Mouse (Mus musculus): ENCODE results near the gene Prrt2.

Gene Prrt2

DNA sequence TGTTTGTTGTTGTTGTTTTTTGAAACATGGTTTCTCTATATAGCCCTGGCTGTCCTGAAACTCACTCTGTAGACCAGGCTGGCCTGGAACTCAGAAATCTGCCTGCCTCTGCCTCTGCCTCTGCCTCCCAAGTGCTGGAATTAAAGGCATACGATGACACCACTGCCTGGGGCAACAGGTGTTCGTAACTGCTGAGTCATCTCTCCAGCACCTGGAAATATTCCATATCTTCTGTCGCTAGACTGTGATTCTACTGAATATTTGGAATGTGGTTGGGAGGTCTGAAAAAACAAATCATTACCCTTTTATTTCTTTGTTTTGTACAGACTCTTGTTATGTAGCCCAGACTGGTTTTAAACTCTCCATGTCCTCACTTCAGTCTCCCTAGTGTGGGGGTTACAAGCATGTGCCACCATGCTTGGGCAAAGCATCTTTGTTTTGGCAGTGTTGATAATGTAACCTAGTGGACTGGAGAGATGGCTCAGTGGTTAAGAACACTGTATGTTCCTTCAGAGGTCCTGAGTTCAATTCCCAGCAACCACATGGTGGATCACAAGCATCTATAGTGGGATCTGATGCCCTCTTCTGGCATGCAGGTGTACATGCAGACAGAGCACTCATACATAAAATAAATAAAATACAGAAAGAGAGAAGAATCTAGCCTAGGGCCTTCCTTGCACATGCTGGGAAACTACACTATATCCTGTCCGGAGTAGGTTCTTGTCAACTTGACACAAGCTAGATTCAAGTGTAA, 16.7 kb downstream of the Prrt2 start:
- DNase-seq (ENCODE audit: inconsistent age in 2 of 2, low spot score in 1 of 2), result no peak

DNA sequence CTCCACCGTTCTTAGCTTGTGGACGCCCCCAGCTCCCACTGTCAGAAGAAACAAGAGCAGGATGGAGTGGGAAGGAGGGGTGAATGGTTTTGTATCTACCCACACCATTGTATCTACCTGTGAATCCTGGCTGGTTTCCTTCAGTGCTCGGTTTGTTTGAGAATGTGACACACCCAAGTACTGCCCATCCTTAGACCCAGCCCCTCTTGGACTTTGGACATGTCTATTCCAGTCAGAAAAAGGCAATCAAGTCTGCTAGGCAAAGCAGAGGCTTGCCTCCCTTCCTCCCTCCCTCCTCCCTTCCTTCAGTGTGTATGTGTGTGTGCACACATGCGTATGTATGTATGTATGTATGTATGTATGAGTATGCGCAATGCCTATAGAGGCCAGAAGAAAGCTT, 17.4 kb downstream of the Prrt2 start:
- DNase-seq (ENCODE audit: inconsistent age in 2 of 2, low spot score in 1 of 2), result no peak

DNA sequence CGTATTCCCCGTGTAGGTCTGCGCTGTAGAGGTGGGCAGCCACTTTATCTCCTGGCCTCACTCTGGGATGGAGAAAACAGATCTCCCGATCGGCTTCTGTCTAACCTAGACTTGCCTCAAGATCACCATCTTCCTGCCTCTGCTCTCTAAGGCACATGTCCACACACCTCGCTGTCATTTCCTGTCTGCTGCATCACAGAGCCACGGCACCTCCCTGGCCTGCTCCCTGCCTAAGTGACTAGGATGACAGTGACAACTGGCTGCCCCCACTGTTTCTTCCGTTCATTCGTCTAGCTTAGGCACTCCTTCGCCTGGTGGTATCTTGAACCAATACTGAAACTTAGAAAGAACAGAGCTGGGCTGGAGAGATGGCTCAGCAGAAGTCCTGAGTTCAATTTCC, 21.4 kb downstream of the Prrt2 start:
- no peak for DNase-seq (ENCODE audit: inconsistent age in 2 of 2, low spot score in 1 of 2)

DNA sequence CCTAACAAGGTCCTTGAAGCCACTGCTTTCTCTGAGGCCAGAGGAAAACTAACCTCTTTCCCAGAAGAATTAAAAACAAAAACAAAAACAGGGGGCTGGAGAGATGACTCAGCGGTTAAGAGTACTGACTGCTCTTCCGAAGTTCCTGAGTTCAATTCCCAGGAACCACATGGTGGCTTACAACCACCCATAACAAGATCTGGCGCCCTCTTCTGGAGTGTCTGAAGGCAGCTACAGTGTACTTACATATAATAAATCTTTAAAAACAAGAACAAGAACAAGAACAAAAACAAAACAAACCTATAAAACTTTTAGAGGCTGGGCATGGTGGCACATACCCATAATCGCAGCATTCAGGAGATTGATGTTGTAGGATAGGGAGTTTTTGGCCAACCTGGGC, 24.6 kb downstream of the Prrt2 start:
- DNase-seq (ENCODE audit: inconsistent age in 2 of 2, low spot score in 1 of 2), result no peak

DNA sequence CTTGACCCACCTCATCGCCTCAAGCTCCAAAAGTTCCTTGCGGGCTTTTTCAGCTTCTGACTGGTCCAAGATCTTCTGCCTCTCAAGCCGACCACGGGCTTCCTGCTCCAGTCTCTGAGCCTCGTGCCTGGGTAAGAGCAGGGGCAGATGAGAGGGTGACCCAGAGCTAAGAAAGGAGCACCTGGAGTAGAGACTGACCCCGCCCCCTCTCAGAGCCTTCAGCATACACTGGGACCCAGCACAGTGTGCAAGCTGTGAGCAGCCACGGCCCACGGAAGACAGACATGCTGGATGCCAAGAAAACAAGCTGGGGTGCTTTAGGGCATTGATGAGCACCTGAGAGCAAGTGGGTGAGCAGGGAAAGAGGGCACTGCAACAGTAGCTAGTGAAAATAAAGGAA, 32.2 kb downstream of the Prrt2 start:
- no peak for DNase-seq (ENCODE audit: inconsistent age in 2 of 2, low spot score in 1 of 2)

DNA sequence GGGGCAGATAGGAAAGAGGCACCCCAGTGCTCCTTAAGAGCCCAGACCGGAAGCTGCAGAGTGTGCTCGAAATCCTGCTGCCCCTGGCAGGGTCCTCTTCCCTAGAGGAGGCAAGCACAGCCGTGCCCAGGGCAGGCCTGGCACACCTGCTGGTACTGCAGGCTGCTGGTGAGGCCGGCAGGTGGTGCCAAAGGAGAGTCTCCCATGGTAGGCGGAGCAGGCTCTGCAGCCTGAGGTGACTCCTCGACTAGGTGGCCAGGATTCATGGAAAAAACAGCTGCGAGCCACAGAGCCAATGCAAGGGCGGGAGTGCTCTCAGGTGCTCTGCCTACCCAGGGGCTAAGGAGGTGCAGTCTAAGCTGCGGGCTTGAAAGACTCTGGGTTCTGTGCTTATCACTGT, 34.7 kb downstream of the Prrt2 start:
- DNase-seq (ENCODE audit: inconsistent age in 2 of 2, low spot score in 1 of 2), result peak; percentile 31 to 63

DNA sequence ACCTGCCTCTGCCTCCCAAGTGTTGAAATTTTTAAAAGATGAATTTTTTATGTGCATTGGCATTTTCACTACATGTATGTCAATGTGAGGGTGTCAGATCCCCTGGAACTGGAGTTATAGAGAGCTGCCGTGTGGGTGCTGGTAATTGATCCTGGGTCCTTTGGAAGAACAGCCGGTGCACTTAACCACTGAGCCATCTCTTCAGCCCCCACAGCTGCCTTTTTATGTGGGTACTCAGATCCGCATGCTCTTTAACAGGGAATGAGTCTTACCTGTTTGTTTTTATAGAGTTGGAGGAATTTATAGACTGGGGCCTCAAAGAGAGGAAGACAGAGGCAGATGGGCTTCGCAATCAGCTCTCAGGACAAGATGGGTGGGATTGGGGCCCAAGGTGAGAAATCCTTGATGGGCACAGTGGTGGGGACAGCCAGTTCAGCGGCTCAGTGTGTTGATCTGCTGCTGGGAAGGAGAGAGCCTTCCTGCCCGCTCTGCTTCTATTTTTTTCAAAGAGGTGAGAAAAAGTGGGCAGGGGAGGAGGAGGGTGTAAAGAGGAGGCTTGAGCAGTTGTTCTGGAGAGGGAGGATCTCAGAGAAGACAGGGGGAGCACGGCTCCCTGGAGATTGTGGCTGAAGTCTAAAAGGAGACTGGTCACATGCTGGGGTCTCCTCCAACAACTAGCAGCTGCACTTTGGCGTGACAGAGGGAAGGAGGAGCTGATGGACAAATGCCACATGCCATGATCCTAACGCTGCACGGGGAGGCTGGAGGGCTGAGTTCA, 36.2 kb downstream of the Prrt2 start:
- no peak for DNase-seq (ENCODE audit: inconsistent age in 2 of 2, low spot score in 1 of 2)

DNA sequence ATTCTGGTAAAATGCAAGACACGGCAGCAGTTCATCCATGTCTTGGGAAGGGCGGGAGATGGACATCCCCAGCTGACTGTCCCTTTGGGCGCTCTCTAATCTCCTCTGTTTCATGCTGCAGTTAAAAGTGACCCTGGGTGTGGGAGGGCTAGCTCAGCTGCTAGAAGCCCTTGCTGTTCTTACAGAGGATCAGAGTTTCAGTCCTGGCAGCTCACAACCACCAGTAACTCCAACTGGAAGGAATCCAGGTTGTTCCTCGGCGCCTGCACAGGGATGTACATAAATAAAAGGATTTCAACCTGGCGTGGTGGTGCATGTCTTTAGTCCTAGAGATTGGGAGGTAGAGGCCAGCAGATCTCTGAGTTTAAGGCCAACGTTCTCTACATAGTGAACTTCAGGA, 37.9 kb downstream of the Prrt2 start:
- DNase-seq (ENCODE audit: inconsistent age in 2 of 2, low spot score in 1 of 2), result no peak

DNA sequence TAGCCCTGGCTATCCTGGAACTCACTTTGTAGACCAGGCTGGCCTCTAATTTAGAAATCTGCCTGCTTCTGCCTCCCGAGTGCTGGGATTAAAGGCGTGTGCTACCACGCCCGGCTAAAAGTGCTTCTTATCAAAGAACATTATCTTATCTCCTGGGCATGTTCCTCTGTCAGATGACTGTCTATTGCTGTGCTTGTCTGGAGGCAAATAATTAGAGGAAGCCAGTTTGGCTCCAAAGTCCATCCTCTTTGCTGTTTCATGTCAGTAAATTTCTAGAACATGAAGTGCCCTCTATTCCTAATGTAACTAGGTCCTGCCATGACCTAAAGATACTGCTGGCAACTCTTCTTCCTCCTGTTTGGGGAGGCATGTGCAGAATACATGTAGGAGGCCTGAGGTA, 39.0 kb downstream of the Prrt2 start:
- no peak for DNase-seq (ENCODE audit: inconsistent age in 2 of 2, low spot score in 1 of 2)

DNA sequence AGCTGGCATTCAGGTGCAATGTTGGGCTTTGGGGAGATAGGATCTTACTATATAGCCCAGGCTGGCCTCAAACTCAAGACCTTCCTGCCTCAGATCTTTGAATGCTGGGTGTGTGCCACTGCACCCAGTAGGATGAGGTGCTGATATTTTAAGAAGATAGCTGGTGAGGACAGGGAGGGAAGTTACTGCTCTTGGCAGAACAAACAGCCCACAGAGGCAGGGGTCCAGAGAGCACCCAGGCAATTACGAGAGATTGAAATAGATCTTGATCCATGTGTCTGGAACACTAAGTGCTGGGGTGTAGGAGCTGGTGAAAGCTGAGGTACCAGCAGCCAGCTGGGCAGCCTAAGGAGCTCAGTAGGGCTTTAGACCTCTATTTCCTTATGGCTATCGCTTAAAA, 39.4 kb downstream of the Prrt2 start:
- no peak for DNase-seq (ENCODE audit: inconsistent age in 2 of 2, low spot score in 1 of 2)

DNA sequence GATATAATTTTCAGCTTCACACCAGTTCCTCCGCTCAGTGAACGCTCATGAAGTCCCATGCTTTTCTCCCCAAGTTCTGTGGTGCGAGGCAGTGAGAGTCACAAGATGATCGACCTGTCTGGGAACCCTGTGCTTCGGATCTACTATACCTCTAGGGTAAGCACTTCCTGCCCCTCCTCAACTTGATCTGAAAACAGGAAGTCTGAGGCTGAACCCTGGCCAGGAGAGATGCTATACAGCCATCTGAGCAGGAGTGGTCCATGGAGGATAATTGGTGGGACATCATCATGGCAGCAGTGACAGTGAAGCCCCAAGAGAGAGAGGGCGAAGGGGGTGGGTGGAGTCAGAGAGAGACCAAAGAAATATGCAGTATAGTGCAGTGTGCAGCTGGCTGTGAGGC, 42.2 kb downstream of the Prrt2 start:
- DNase-seq (ENCODE audit: inconsistent age in 2 of 2, low spot score in 1 of 2), result no peak

DNA sequence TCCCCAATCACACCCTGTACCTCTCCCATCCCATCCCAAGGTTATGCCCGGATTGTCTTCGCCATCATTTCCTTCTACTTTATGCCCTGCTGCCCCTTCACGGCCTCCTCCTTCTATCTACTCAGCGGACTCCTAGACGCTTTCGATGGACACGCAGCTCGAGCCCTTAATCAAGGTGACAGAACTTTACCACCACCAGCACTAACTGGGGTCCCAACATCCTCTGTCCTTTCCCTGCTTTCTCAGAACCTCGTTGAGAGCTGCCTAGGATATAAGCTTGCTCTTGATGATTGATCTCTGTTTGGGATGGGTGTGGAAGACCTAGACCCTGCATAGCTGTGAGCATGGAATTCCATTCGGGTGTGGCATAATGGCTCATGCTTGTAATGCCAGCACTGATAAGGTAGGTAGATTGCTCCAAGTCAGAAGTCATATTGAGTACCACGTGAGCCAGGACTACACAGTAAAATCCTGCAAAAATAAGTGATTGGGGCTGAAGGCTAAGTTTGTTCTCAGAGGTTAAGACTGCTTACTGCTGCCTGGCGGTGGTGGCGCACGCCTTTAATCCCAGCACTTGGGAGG, 44.0 kb downstream of the Prrt2 start:
- DNase-seq (ENCODE audit: inconsistent age in 2 of 2, low spot score in 1 of 2), result peak; percentile 27 to 73

DNA sequence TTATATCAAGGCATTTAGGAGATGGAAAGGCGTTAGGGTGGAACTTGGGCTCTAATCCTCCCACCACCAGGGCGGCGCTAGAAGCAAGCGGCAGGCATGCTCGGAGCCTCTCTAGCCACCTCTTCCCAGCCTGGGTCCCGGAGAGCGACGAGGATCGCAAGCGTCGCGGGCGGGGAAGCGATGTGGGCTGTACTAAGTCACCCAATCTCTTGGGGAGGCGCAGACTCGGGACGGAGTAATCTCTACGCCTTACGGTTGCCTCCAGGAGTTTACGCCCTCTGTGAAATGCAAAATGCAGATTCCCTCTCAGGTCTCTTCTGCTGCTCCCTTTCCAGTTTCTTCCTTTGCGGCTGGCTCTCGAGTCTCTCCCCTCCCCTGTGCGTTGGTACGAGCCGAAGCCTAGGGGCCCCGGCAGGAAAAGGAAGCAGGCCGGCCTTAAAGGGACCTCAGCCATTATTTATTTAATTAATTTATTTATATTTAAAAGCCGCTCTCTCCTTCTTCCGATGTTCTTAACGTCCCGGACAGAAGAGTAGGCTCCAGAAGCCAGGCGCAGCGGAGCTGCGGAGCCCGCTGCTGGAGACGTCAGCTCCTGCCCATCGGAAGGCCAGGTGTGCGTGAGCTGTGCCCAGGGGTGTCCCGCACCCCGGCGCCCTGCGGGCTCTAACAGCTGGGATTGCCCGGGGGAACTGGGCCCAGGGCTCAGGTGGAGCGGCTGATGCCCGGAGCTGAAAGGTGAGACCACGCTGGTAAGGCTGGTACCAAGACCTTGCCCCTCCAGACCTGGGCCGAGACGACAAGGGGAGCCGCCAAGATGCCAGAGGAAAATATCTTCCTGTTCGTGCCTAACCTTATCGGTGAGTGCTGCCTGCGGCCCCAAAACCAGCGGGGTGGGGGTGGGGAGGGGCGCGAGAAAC, 44.8 kb downstream of the Prrt2 start, which contains the start of gene Cdiptos:
TSS of gene Cdiptos (minus strand) at position 149 of the 917 bp plus-strand sequence.
- DNase-seq (ENCODE audit: inconsistent age in 2 of 2, low spot score in 1 of 2), result peak; percentile 96 to 99

DNA sequence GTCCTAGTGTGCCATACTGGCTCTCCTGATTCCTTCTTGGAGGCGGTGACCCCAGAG, 45.3 kb downstream of the Prrt2 start, which contains the start of gene Cdipt:
TSS of gene Cdipt (plus strand) at position 22 of the 57 bp plus-strand sequence.
- DNase-seq (ENCODE audit: inconsistent age in 2 of 2, low spot score in 1 of 2), result no peak

DNA sequence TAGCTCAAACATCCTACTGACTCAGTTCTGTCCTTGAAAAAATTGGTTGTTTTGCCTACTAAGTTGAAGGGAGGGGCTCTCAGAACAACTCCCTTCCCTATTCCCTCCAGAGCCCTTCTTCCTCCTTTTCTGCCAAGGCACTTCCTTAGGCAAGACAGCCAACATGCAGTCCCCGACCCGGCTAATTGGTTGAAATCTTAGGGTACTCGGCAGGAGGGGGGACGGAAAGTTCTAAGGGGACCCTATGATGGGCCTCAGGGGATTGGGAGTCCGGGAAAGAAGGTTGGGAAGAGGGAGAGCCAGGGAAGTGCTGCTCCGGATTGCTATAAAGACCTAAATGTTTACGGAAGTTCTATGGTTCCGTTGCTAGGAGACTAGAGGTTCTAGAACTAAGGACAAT, 45.5 kb downstream of the Prrt2 start:
- DNase-seq (ENCODE audit: inconsistent age in 2 of 2, low spot score in 1 of 2), result no peak
